Mouse (Mus musculus): ENCODE measurements around the gene Phlpp1. TPM values are rescaled to one million over a fixed set of nuclear protein-coding genes. Genes with fewer than 3 reads are reported as not detected.

The Phlpp1 gene
- polyA plus RNA-seq, 1 experiment from 2014 or later = 7.8 TPM

DNA sequence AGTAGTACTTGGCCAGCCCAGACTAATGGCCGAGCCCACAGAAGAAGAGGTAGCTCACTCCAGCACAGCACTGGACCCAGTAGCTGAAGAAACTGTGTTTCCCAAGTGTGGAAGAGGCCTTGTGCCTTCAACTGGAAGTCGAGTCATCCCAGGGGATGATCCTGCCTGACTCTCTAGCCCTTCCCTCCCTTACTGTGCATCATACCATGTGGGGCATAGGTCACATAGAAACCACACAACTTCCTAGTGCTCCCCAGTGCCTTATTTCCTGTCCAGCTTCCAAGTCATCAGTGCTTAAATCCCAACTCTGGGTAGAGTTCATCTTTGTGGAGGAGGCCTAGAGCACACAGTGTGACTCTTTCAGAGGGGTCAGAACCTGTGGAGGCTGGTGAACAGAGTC is 223.1 kb downstream of the Phlpp1 start:
- no peaks in the 10 kb centered on the region for H3K9me3 ChIP-seq (replicated peaks)
- 91% methylated on average over 2 of the region's 2 CpGs for WGBS
- no peak for ATAC-seq (ENCODE audit: low FRiP score)

DNA sequence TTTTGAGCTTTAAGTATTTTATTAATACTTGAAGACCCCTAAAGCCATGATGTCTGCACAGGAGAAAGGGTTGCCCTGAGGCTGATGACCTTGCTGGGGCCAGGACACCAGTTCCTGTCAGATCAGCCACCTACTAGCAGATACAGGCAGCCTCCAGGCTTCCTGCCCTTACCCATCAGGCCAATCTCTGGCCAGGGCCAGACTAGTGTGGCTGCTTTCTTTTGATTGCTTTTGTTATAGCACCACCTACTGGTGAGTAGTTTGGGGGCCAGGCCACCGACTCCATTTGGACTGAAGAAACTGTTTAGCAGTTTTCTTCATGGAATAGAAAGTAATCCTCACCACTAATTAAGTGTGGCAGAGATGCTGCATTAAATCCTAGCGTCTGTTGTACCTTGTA is 223.9 kb downstream of the Phlpp1 start:
- no peak overlapping the region for H3K9ac ChIP-seq (replicated peaks)
- no peaks in the 10 kb centered on the region for H3K9me3 ChIP-seq (replicated peaks)
- ATAC-seq (ENCODE audit: low FRiP score) = peak; percentile 80
- no peaks in the 10 kb centered on the region for H3K27me3 ChIP-seq (replicated peaks)
- WGBS = 8% methylated on average over 2 of the region's 2 CpGs
- H3K4me3 ChIP-seq (replicated peaks) = no peak overlapping the region
- peaks cover 30% of the 10 kb centered on the region for H3K36me3 ChIP-seq
- no peak overlapping the region for H3K4me2 ChIP-seq
- H3K27ac ChIP-seq (replicated peaks) = no peak overlapping the region
- no peaks in the 10 kb centered on the region for H3K4me1 ChIP-seq

More for the DNA sequence above, 223.1 kb downstream of the Phlpp1 start:
- Histone ChIP-seq H3K9ac (replicated peaks) (no peak overlapping the region), H3K36me3 (peaks cover 30% of the 10 kb centered on the region), H3K4me2 (no peak overlapping the region), H3K27ac (replicated peaks) (no peak overlapping the region), H3K4me3 (replicated peaks) (no peak overlapping the region), H3K4me1 (0 out of 2 replicates have a peak, but pooled peaks cover under 1% of the 10 kb centered on the region), H3K27me3 (replicated peaks) (no peaks in the 10 kb centered on the region)

DNA sequence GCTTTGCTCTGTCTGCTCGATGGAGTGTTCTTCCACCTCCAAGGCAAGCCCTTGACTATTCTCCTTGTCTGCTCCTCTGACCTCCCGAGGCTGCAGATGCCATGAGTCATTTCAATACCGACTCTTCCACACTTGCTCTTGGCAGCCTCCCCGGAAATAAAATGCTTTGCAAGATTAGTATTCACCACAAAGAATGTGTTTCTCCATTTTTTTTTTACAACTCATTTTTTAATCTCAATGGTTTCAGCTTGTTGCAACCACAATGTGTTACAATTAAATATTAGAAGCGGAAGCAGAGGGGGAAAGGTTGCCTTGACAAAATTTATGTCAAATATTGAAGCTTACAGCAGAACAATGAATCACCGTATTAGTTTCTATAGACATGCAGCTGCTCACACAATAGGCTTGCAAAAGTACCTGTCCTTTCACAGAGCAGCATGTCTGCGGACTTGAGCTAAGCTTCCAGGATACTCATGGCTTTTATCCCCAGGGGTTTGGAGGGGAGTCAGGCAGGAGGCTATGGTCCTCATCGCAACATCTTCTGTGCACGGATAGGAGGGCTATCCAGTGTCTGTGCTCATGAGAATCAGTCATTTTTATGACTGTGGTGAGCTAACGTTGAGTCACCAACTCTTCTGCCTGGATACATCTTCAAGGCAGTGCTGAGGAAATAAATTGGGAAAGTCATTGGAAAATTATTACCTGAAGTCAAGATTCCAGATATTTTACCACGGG is 229.5 kb downstream of the Phlpp1 start:
- Histone ChIP-seq H3K4me2 (no peak overlapping the region), H3K4me1 (no peaks in the 10 kb centered on the region), H3K27me3 (replicated peaks) (no peaks in the 10 kb centered on the region), H3K9ac (replicated peaks) (no peak overlapping the region), H3K9me3 (replicated peaks) (no peaks in the 10 kb centered on the region), H3K36me3 (no peaks in the 10 kb centered on the region), H3K4me3 (replicated peaks) (no peak overlapping the region), H3K27ac (replicated peaks) (no peak overlapping the region)
- peak; percentile 45; the same call in 1 of the 2 replicates for ATAC-seq (ENCODE audit: low FRiP score)
- WGBS = 66% methylated on average over 11 of the region's 11 CpGs

DNA sequence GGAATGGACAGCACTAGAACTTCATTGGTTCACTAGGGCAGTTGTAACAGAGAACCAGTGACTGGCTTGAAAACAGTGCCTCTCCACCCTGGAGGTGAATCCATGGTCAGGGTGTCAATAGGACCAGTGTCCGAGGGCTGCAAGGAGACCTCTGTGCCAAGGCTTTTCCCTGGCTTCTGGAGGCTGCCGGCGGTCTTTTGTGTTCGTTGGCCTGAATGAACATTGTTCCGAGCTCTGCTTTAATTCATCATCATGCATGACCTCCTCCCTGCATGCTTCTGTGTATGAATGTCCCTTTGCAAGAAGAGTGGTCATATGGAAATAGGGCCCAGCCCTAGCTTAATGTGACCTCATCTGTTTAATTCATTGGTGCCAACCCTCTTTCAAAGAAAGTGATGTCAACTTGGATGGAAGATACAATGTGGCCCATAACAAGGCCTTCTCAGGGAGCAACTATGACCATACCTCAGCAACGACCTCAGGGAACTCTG is 231.5 kb downstream of the Phlpp1 start:
- ATAC-seq (ENCODE audit: low FRiP score) = no peak
- Histone ChIP-seq H3K4me2 (no peak overlapping the region), H3K4me3 (replicated peaks) (no peak overlapping the region), H3K27ac (replicated peaks) (no peak overlapping the region), H3K27me3 (replicated peaks) (no peaks in the 10 kb centered on the region), H3K9ac (replicated peaks) (no peak overlapping the region), H3K36me3 (no peaks in the 10 kb centered on the region), H3K4me1 (no peaks in the 10 kb centered on the region), H3K9me3 (replicated peaks) (no peaks in the 10 kb centered on the region)
- WGBS = 33% methylated on average over 6 of the region's 6 CpGs

DNA sequence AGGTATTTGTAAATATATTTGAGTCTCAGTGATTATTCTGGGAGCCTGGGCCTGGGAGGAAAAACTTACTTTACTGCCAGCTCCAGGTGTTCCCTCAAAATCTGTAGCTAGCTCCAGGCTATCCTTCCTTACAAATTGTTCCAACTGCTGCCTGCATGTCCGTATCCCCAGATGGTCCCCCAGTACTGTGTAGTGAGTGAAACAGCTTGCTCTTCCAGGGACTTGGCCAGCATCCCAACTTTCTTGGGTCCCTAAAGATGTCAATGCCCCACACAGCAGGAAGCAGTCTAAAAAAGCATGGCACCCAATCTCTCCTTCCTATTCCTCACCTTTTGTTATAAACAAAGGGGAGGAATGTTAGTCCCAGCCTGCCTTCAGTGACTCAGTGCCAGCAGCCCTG is 235.3 kb downstream of the Phlpp1 start:
- Histone ChIP-seq H3K27me3 (replicated peaks) (no peaks in the 10 kb centered on the region), H3K9ac (replicated peaks) (no peak overlapping the region), H3K27ac (replicated peaks) (no peak overlapping the region), H3K4me3 (replicated peaks) (no peak overlapping the region), H3K36me3 (no peaks in the 10 kb centered on the region), H3K4me2 (no peak overlapping the region), H3K4me1 (no peaks in the 10 kb centered on the region), H3K9me3 (replicated peaks) (no peaks in the 10 kb centered on the region)
- no peak for ATAC-seq (ENCODE audit: low FRiP score)
- 59% methylated on average over 1 of the region's 1 CpGs for WGBS

DNA sequence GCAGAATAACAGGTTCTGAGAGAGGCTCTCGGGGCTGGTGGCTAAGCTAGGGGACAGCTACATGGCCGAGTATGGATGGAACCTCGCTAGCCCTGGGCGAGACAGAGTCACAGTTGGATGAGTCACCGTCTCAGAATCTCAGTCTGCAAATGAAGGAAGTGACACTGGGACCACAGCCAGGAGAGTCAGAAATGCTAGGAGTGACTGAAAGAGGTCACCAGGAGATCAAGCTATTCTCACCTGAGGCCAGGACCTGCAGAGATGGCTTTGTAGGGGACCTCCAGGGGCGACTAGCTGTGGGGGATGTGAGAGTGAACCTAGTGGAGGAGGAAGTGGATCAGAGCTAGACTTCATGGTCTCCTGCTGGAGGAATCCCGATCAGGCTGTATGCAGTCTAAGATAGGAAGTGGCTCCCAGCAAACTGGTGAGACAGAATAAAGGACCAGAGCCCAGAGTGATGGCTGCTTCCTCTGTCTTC is 236.4 kb downstream of the Phlpp1 start:
- Histone ChIP-seq H3K4me1 (no peaks in the 10 kb centered on the region), H3K9ac (replicated peaks) (no peak overlapping the region), H3K4me3 (replicated peaks) (no peak overlapping the region), H3K27me3 (replicated peaks) (no peaks in the 10 kb centered on the region), H3K9me3 (replicated peaks) (no peaks in the 10 kb centered on the region), H3K4me2 (no peak overlapping the region), H3K36me3 (no peaks in the 10 kb centered on the region), H3K27ac (replicated peaks) (no peak overlapping the region)
- ATAC-seq (ENCODE audit: low FRiP score) = no peak
- 86% methylated on average over 7 of the region's 7 CpGs for WGBS

DNA sequence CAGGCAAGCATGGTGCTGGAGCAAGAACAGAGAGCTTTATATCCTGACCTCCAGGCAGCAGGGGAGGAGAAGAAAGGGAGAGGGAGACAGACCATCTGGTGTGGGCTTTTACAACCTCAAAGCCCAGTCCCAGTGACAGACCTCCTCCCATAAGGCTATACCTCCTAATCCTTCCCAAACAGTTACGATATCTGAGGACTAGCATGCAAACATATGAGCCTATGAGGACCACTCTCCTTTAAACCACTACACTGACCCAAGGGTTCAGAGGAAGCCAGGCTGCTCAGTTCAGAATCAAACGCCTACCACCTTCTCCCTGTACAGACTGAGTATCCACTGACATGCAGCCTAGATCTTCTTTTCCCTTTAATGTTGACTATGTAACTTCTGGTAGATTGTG is 239.3 kb downstream of the Phlpp1 start:
- no peaks in the 10 kb centered on the region for H3K9me3 ChIP-seq (replicated peaks)
- no peak overlapping the region for H3K4me2 ChIP-seq
- no peaks in the 10 kb centered on the region for H3K36me3 ChIP-seq
- H3K27me3 ChIP-seq (replicated peaks) = no peaks in the 10 kb centered on the region
- H3K4me3 ChIP-seq (replicated peaks) = no peak overlapping the region
- no peak overlapping the region for H3K27ac ChIP-seq (replicated peaks)
- 74% methylated on average over 2 of the region's 2 CpGs for WGBS
- no peak overlapping the region for H3K9ac ChIP-seq (replicated peaks)
- no peak for ATAC-seq (ENCODE audit: low FRiP score)
- no peaks in the 10 kb centered on the region for H3K4me1 ChIP-seq

DNA sequence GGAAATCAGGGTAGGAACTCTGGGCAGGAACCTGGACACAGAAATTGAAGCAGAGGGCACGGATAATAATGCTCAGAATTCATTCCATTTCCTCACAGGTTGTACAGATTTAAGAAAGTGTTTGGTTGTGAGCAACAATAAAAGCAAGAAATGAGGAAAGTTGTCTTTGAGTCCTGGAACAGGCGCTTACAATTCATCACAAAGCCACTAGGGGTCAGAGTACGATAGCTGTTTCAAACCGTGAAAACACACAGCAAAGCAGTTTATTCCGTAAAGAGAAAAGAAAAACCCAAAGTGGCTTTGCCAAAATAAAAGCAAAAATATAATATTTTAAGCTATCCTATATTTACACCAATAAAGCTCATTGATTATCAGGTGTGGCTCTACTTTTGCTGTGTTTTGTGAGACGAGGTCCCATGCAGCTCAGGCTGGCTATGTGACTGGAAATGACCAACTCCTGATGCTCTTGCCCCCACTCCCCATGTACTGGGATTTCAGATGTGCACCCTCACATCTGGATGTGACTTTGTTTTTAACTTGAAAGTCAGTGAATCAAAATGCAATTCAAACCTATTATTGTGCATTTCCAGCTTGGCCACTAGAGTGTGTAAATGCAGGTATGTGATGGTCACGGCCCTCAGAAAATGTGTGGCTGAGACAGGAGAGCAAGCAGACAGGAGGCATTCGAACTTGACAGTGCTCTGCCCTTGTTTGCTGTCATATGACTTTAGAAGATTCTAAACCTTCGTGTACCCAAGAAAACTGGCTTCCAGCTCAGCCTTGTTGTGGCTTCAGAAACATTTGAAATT is 253.8 kb downstream of the Phlpp1 start:
- ATAC-seq (ENCODE audit: low FRiP score) = peak; percentile 74; the same call in 1 of the 2 replicates
- no peaks in the 10 kb centered on the region for H3K9me3 ChIP-seq (replicated peaks)
- H3K27me3 ChIP-seq (replicated peaks) = no peaks in the 10 kb centered on the region
- H3K4me1 ChIP-seq = no peaks in the 10 kb centered on the region
- no peak overlapping the region for H3K4me2 ChIP-seq
- 39% methylated on average over 9 of the region's 9 CpGs for WGBS
- no peak overlapping the region for H3K9ac ChIP-seq (replicated peaks)
- H3K27ac ChIP-seq (replicated peaks) = no peak overlapping the region
- no peak overlapping the region for H3K4me3 ChIP-seq (replicated peaks)
- no peaks in the 10 kb centered on the region for H3K36me3 ChIP-seq

DNA sequence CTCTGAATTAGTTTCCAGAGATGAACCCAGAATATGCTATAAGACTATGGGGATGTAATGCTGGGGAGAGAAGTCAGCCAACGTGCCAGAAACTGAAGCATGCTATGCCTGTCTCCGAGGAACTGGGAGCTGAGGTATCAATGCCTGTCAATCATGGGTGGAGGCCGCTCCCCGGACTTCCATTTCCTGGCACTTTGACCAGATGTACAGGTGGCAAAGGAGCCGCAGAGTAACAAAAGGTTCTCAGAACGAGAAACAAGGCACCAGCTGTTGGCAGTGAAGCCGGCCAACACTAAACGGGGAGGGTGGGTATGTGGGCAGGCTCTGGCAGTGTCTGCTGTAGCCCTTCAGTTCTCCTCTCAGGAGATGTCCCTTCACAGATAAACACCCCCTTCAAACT is 256.6 kb downstream of the Phlpp1 start:
- H3K4me2 ChIP-seq = no peak overlapping the region; the same call in 1 of the 2 replicates
- no peaks in the 10 kb centered on the region for H3K36me3 ChIP-seq
- ATAC-seq (ENCODE audit: low FRiP score) = peak; percentile 55; the same call in 1 of the 2 replicates
- H3K27ac ChIP-seq (replicated peaks) = no peak overlapping the region
- no peak overlapping the region for H3K4me3 ChIP-seq (replicated peaks)
- no peaks in the 10 kb centered on the region for H3K9me3 ChIP-seq (replicated peaks)
- no peak overlapping the region for H3K9ac ChIP-seq (replicated peaks)
- no peaks in the 10 kb centered on the region for H3K4me1 ChIP-seq
- 40% methylated on average over 8 of the region's 8 CpGs for WGBS
- no peaks in the 10 kb centered on the region for H3K27me3 ChIP-seq (replicated peaks)

DNA sequence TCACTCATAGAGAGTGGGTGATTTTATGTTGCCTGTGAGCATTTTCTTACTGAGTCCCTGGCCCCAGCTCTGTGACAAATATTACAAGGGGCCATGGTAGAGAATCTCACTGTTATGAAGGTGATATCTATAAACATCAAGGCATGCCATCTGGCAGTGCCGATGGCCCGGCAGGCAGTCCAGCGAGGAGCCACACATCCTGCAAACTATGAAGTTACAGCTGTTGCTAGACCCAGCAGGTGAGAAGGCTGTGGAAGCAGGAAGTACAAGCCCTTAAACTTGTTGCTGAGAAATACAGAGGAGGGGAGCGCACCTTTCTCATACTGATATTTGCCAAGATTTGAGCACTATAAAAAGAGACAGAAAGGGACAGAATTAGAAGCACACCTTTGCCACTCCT is 257.0 kb downstream of the Phlpp1 start:
- no peaks in the 10 kb centered on the region for H3K4me1 ChIP-seq
- no peak overlapping the region; the same call in 1 of the 2 replicates for H3K4me2 ChIP-seq
- no peaks in the 10 kb centered on the region for H3K27me3 ChIP-seq (replicated peaks)
- no peaks in the 10 kb centered on the region for H3K9me3 ChIP-seq (replicated peaks)
- no peaks in the 10 kb centered on the region for H3K36me3 ChIP-seq
- H3K4me3 ChIP-seq (replicated peaks) = no peak overlapping the region
- no peak overlapping the region for H3K9ac ChIP-seq (replicated peaks)
- peak; percentile 11; the same call in 1 of the 2 replicates for ATAC-seq (ENCODE audit: low FRiP score)
- no peak overlapping the region for H3K27ac ChIP-seq (replicated peaks)
- WGBS = 50% methylated on average over 4 of the region's 4 CpGs

DNA sequence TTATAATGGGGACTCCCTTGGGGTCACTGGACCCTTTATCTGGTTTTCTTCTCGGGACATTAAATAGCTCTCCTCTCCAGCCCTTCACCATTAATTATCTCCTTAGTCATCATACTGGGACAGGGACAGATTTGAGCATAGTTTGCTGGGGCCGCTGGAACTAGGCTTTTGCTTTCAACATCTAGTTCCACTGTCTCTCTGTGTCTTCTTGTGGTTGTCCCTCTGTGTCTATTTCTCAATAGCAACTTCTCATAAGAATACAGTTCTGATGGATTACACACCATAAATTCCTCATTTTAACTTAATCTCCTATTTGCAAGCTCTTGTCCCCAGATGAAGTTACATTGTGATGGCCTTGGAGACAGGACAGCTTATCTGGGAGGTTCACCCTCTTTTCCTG is 262.0 kb downstream of the Phlpp1 start:
- Histone ChIP-seq H3K27ac (replicated peaks) (no peak overlapping the region), H3K36me3 (no peaks in the 10 kb centered on the region), H3K4me1 (no peaks in the 10 kb centered on the region), H3K27me3 (replicated peaks) (no peaks in the 10 kb centered on the region), H3K4me2 (no peak overlapping the region), H3K4me3 (replicated peaks) (no peak overlapping the region), H3K9ac (replicated peaks) (no peak overlapping the region), H3K9me3 (replicated peaks) (no peaks in the 10 kb centered on the region)
- no peak for ATAC-seq (ENCODE audit: low FRiP score)
- 50% methylated on average over 2 of the region's 2 CpGs for WGBS

All from neural tube, embryonic 15.5 days (tissue).